Mouse (Mus musculus) thymus, adult 2 months (tissue): ENCODE results near the gene Raet1e. TPM values are rescaled to one million over a fixed set of nuclear protein-coding genes. Genes with fewer than 3 reads are reported as not detected.
"Not testable (repeated sequence)": the region's sequence is repeated elsewhere in the genome, so short reads cannot be mapped to it uniquely, and the experiment has no call there.

Experiments
- DNase-seq: peaks from one replicate; pipeline ENCODE4 v3.0.0; 2021
- H3K27ac ChIP-seq: fragments of 200-500 bp; 2 replicates; pipeline ENCODE4 v1.5.1; 2012; ENCODE audit warnings: low read length, control low read depth; ENCODE audit not compliant: control insufficient read depth, insufficient read depth
- H3K27me3 ChIP-seq: fragments of 200-500 bp; 2 replicates; pipeline ENCODE4 v1.6.1; 2012; ENCODE audit warnings: mild to moderate bottlenecking, low read length, moderate library complexity, mixed read lengths; ENCODE audit not compliant: control insufficient read depth, insufficient read depth
- H3K36me3 ChIP-seq: fragments of 200-500 bp; 2 replicates; pipeline ENCODE4 v1.6.1; 2012; ENCODE audit warnings: mild to moderate bottlenecking, low read length, moderate library complexity; ENCODE audit not compliant: control insufficient read depth, insufficient read depth
- H3K4me1 ChIP-seq: fragments of 200-500 bp; replicated peaks from 2 replicates; pipeline ENCODE4 v1.6.1; 2012; ENCODE audit warnings: low read length; ENCODE audit not compliant: control insufficient read depth, insufficient read depth
- H3K4me3 ChIP-seq: fragments of 200-500 bp; 2 replicates; pipeline ENCODE4 v1.5.1; 2012; ENCODE audit warnings: mild to moderate bottlenecking, low read length, control low read depth, moderate library complexity; ENCODE audit not compliant: control insufficient read depth, insufficient read depth
- WGBS: fragments of 180-500 bp; shearing (Covaris S2); methylation state at CpG from one replicate; pipeline ENCODE4 v1.1.7; 2018; 5-methylcytosine and 5-hydroxymethylcytosine counted together
- polyA plus RNA-seq: library from polyadenylated mRNA; depleted of rRNA; stranded (reverse); fragments of >200 nt; gene quantifications from 2 replicates; pipeline ENCODE4 v1.2.3, GENCODE M21; 2012

Raet1e gene
- polyA plus RNA-seq, 1 experiment, result 0.38 TPM

DNA sequence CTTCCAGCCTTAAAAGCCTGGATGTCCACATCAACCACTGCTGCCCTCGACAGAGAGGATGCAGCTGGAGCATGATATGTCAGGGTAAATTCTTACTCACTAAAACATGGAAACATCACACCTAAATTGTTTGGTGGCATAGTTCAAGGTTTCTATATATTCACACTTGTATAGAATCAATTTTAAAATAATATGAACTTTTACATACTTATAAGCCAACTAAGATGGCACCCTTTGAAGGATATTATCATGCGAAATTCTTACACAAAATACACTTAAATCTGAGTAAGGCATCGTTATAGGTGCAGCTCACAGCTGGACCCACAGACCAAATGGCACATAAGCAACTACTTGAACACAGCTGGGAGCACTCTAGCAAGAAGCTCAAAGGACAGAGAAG lies 201.9 kb downstream of the Raet1e start, which contains the start of gene Raet1d:
Raet1d (plus strand) TSS at position 301 of the 400 bp plus-strand sequence.
- H3K27ac ChIP-seq, H3K36me3 ChIP-seq, H3K4me3 ChIP-seq, DNase-seq, H3K4me1 ChIP-seq, H3K27me3 ChIP-seq: not testable (repeated sequence)
- 64% methylated on average over 3 of the region's 3 CpGs for WGBS

DNA sequence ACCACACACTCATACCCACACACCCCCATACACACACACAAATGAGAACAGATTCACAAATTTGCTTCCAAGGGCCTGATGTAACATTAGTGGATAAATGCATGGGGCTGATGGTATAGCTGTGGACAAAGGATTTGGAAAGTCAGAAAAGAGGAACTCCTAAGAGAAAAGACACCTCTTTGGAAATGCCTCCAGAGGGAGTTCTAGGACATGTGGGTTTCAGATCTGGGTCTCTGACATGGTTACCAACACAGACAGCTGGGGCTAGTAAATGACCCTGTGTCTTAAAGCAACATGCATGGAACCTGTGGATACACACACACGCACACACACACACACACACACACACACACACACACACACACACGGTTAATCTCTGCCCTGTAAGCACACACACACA lies 202.6 kb downstream of the Raet1e start:
- not testable (repeated sequence) for H3K36me3 ChIP-seq, H3K4me3 ChIP-seq, H3K27ac ChIP-seq, H3K27me3 ChIP-seq, H3K4me1 ChIP-seq, DNase-seq
- 47% methylated on average over 2 of the region's 2 CpGs for WGBS

DNA sequence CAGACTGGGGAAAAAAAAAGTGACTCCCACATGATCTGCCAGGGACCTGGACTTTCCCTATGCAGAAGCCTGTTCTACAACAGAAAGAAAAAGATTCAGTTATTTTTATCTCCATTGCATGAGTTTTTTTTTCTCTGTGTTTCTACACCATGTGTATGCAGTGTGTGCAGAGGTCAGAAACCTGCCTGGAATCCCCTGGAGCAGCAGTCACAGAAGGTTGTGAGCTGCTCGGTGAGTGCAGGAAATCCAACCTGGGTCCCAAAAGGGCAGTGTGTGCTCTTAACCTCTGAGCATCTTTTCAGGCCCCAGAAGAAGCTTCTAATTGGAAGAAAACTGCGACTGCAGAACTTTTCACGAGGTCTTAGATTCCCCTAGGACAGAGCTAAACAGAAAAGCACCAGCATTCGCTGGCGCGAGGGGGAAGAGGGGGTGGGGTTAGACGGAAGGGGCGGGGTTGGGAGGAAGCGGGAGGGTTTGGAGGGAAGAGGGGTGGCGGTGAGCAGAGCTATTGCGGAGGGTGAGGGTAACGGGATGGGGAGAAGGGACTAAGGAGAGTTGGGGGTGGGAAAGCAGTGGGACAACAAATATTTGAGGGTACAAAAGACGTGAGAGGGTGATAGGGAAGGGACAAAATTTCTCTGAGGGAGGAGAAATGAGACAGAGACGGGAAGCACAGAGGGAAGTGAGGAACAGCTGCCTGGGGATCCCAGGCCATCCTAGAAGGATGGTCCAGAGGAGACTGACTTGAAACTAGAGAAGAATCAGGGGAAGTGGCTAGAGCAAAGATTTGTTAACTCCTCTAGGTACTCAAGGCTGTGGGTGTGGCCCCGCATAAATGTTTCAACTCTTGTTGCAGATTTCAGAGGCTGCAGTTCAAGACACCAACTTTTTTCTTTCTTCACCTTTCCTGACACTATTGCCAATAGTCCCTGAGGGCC lies 203.3 kb downstream of the Raet1e start:
- not testable (repeated sequence) for DNase-seq
- 3% methylated on average over 9 of the region's 15 CpGs for WGBS

GRCm38 (mm10) chr10:22362466-22362865 lies 204.1 kb downstream of the Raet1e start:
- not testable (repeated sequence) for H3K27ac ChIP-seq, H3K4me3 ChIP-seq, H3K27me3 ChIP-seq, H3K4me1 ChIP-seq, DNase-seq, H3K36me3 ChIP-seq
- 41% methylated on average over 2 of the region's 2 CpGs for WGBS

More for the DNA sequence above, 203.3 kb downstream of the Raet1e start:
- not testable (repeated sequence) for H3K36me3 ChIP-seq, H3K4me1 ChIP-seq, H3K4me3 ChIP-seq, H3K27me3 ChIP-seq, H3K27ac ChIP-seq

GRCm38 (mm10) chr10:22364915-22365314 lies 206.5 kb downstream of the Raet1e start:
- 93% methylated on average over 2 of the region's 2 CpGs for WGBS
- not testable (repeated sequence) for H3K27ac ChIP-seq, H3K36me3 ChIP-seq, H3K4me3 ChIP-seq, DNase-seq, H3K4me1 ChIP-seq, H3K27me3 ChIP-seq

- not testable (repeated sequence) for H3K4me3 ChIP-seq, H3K27ac ChIP-seq, DNase-seq, H3K4me1 ChIP-seq, H3K27me3 ChIP-seq, H3K36me3 ChIP-seq
- WGBS, result 59% methylated on average over 9 of the region's 10 CpGs
Observed at GRCm38 (mm10) chr10:22381226-22381625, 222.9 kb downstream of the Raet1e start.

DNA sequence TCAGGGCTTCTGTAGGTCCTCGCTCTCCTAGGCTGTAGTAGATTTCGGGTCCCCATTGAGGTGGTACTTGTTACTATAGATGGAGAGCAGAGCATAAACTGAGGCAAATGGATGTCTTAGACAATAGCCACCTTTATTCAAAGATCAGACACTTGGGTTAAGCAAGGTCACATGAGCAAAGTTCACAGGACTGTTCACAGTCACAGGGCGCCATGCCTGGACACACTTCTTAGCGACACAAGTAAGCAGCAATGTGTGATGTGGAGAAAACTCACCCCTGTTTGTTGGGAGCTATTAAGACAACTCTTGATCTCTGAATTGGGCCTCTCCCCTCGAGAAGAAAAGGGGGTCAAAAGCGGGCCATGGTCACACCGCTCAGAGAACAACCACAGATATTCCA lies 231.8 kb downstream of the Raet1e start:
- not testable (repeated sequence) for H3K27me3 ChIP-seq, H3K36me3 ChIP-seq, H3K4me1 ChIP-seq, DNase-seq, H3K27ac ChIP-seq, H3K4me3 ChIP-seq
- 92% methylated on average over 7 of the region's 7 CpGs for WGBS

DNA sequence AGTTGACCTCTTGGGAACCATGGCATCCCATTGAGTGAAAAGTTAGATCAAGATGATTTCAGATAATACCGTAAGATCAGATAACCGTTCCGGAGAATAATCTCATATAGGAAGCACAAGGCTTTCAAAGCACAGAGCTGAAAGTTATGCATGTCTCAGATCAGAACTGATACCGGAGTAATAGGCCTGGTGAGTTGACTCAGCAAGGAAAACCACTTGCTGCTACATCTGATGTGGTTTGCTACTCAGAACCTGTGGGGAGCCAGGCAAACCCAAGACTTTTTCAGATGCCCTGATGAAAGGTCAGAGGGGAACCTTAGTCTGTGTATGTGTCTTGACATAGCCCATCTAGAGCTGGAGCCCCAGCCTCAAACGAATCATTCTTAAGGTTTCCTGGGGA lies 233.2 kb downstream of the Raet1e start:
- not testable (repeated sequence) for H3K4me3 ChIP-seq, H3K4me1 ChIP-seq, H3K36me3 ChIP-seq, DNase-seq, H3K27me3 ChIP-seq, H3K27ac ChIP-seq
- under 1% methylated on average over 5 of the region's 5 CpGs for WGBS

DNA sequence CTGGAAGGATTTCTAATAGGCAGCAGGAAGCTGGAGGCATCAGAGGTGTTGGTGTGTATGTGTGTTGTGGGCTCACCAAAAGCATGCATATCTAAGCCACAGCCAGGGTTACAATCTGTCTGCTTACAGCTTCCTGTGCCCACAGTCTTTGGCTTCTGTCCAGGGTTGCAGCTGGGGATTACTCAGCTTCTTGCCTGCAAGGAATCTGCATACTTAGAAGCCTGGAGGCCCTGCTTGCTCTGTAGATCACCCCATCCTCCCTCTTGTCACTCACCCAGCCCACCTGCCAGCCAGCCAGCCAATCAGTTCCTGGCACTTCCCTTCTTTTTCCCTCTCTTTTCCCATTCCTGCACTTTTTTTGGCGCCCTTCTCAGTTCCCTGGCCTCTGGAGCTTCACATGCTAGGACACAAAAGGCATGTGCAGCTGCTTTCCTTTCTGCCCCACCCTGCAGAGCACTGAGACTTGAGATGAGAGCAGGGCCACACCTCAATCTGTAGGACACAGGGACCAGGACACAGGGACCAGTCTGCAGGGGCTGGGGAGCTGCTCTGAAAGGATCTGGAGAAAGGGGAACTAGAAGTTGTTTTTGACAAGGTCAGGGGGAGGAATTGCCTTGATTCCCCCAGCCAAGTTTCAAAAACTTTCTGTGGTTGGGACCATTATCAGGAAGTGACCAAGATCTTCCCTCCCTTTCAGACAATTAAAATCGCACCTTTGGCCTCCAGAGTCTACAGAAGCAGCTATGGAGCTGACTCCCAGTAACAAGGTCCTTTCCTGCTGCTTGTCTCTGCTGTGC lies 234.9 kb downstream of the Raet1e start:
- H3K27me3 ChIP-seq, H3K27ac ChIP-seq, H3K4me3 ChIP-seq, DNase-seq, H3K4me1 ChIP-seq, H3K36me3 ChIP-seq: not testable (repeated sequence)
- no CpG with 5 or more reads among the region's 2 CpGs for WGBS

- WGBS, result 52% methylated on average over 1 of the region's 1 CpGs
- H3K27ac ChIP-seq, DNase-seq: not testable (repeated sequence)
Observed at GRCm38 (mm10) chr10:22396680-22397079, 238.3 kb downstream of the Raet1e start.

More at GRCm38 (mm10) chr10:22396680-22397079, 238.3 kb downstream of the Raet1e start:
- not testable (repeated sequence) for H3K4me3 ChIP-seq, H3K36me3 ChIP-seq, H3K4me1 ChIP-seq, H3K27me3 ChIP-seq
